Mouse (Mus musculus): Measurements from ENCODE around the gene Ppp1r12a. TPM values are rescaled to one million over a fixed set of nuclear protein-coding genes. Genes with fewer than 3 reads are reported as not detected.

Ppp1r12a gene
- total RNA-seq, 2 experiments from 2014 or later: 20.3 to 20.9 TPM

- no peak for DNase-seq
- intact Hi-C loops (cut with DNase I): loop anchor here (10.0 kb wide), 1 partner anchor 430 kb away; no protein-coding TSS in a partner anchor
These were observed 123.0 kb downstream of the Ppp1r12a start for GRCm38 (mm10) chr10:108284977-108285376.

DNA sequence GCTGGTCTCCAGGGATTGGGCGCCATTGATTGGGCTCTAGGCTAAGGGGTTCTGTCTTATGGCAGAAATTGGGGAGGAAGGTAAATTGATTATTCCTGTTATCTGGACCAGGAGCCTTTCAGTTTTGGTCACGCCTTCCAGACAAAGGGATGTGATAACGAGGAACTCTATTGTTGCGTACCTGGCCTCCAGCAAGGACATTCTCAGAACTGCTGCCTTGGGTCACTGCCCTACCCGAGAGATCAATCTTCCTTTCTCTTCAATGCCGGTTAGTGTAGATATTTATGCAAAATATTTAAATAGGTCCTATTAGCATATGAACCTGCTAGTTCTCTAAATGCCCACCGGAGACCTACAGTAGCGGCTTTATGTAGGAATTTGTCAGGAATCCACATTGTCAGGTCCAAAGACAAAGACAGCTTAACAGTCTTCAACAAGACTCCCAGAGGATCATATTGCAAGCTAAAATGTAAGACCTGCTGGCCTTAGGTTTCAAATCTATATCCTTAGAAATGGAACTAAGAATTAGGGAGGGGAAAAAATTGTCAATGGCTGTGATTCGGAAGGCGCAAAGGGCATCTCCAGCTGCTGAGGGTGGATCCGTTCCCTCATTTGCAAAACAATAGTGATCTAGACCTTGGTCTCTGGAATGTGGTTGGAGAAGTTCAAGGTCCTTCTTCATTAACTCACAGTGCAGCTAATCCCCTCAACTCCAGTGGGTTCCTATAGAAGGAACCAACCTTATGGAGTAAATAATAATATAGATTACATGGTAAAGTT, 124.9 kb downstream of the Ppp1r12a start:
- intact Hi-C loops (cut with DNase I): loop anchor here (10.0 kb wide), 1 partner anchor 432 kb away; no protein-coding TSS in a partner anchor

GRCm38 (mm10) chr10:108287438-108287801, 125.4 kb downstream of the Ppp1r12a start:
- DNase-seq: no peak
- intact Hi-C loops (cut with DNase I): loop anchor here (10.0 kb wide), 1 partner anchor 433 kb away; no protein-coding TSS in a partner anchor

More for the DNA sequence above, 124.9 kb downstream of the Ppp1r12a start:
- DNase-seq: no peak

GRCm38 (mm10) chr10:108290046-108290445, 128.1 kb downstream of the Ppp1r12a start:
- DNase-seq: no peak
- intact Hi-C loops (cut with DNase I): no loop called here

DNA sequence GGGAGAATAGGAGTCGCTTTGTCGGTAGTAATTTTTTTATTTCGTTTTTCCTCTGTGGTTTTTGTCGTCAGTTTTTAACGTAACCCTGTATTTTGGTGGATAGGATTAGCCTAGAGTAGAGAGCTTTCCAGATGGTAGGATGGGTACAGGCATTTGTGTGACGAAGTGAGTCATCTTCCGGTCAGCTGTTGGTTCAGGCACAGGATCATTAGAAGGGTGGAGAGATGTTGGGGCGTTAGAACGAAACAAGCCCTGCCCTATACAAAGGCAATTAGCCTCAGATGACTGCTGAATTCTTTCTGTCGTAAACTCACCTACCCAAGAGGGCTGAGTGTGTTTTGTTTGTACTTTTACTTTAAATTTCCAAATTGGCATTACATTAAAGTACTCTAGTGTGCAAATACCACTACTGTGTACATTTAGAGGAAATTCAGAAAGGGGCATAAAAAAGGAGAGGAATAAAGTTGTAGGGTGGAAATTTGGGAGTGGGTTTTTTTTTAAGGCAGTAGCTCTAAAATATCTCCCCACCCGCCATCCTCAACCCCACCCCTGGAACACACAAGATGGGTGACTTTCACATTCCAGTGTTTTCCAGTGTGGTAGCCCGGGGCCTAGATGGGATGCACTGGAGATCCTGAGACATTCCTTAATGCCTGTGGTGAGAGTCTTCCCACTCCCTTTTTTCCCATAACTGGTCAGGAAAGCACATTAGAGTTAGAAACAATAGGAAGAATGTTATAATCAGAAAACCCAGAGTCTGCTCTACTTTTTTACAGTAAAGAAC, 129.9 kb downstream of the Ppp1r12a start:
- DNase-seq: no peak
- intact Hi-C loops (cut with DNase I): no loop called here

- intact Hi-C loops (cut with DNase I): no loop called here
- DNase-seq: no peak
These were observed 130.7 kb downstream of the Ppp1r12a start for GRCm38 (mm10) chr10:108292651-108293050.

DNA sequence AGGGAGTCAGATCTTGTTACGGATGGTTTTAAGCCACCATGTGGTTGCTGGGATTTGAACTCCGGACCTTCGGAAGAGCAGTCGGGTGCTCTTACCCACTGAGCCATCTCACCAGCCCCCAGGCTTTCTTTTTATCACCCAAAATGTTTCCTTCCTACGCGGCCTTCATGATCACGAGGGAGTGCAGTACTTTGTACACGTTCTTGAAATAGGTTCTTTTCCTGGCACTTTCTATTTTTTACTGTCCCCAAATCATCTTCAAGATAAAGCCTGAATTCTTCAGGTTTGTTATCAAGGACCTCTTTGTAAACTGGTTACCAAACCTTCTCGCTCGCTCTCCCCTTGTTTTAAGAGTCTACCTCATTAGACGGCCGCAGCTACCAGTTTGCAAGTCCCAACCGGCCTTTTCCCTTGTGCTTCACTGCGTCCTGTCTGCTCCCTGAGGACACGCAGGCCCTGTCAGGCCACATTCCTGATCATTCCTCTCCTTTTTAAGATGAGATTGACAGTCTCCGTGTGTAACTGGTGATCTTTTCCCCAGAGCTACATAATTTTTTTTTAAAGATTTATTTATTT, 131.7 kb downstream of the Ppp1r12a start:
- intact Hi-C loops (cut with DNase I): no loop called here
- no peak for DNase-seq

DNA sequence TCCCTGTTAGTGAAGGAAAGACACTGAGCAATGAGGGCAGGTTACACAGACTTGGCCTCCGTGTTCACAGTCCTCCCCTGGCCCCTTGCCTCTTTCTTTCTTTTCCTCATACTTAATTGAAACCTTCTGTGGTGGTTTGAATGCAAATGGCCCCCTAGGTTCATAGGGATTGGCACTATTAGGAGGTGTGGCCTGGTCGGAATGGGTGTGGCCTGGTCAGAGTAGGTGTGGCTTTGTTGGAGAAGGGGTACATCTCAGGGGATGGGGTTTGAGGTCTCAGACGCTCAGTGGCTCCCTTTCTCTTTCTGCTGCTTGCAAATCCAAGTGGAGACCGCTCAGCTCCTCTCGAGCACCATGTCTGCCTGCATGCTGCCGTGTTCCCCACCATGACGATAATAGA, 132.8 kb downstream of the Ppp1r12a start:
- no peak for DNase-seq
- intact Hi-C loops (cut with DNase I): no loop called here

DNA sequence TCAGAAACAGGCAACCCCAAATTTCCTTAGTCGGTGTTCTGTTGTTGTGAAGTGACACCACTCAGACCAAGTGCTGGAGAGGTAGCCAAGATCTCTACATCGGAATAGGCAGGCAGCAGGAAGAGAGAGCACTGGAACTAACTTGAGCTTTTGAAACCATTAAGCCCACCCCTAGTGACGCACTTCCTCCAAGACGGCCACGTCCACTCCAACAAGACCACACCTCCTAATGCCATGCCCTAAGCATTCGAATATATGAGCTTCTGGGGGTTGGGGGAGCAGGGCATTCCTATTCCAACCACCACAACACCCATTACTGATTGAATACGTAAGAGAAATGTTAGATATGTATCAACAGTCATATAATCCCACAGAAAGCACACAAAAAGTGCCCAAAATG, 134.5 kb downstream of the Ppp1r12a start:
- DNase-seq: no peak
- intact Hi-C loops (cut with DNase I): no loop called here

GRCm38 (mm10) chr10:108298261-108298660, 136.3 kb downstream of the Ppp1r12a start:
- no peak for DNase-seq
- intact Hi-C loops (cut with DNase I): no loop called here

DNA sequence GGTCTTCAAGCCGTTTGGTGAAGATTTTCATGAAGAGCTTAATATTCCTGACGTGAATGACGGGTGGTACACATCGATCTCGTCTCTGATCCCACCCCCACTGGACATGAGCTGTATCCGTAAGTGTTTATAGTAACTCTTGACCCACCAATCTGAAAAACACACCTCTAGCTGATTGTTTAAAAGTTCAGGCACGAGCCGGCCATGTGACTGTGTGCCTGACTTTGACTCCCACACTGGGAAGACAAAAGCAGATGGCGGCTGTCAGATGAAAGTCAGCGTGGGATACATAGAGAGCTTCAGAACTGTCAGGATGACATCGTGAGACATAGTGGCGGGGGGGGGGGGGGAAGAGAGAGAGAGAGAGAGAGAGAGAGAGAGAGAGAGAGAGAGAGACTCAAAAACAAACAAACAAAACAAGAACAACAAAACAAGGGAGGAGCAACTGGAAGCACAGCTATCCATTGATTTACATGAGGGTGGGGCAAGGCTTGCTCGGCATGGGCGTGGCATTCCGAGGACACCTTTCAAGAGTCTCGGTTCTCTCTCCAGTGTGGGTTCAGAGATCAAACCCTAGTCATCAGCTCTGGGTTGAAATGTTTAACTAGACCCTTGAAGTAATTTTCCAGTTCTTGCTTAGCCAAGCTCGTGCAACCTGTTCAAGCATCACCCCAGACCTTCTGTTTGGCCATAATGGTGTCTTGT, 137.0 kb downstream of the Ppp1r12a start:
- intact Hi-C loops (cut with DNase I): no loop called here

DNA sequence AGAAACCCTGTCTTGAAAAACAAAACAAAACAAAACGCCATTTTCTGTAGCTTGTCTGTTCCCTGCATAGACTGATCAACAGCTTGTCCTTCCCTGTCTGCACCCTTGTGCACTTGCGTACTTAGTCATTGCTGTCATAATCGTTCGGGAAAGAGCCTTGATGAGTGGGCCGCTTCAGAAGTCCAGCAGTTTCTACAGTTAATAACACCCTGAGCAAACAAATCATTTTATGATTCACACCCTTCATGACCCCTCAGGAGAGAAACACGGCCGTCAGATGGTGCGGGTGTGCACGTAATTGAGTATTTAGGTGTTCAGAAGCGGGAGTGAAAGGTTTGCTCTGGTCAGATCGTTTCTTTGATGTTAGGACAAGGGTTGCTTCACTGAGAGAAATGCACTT, 137.8 kb downstream of the Ppp1r12a start:
- DNase-seq: no peak
- intact Hi-C loops (cut with DNase I): loop anchor here (2.0 to 5.0 kb wide), 2 partner anchors 147 to 237 kb away; no protein-coding TSS in a partner anchor

More for the DNA sequence above, 137.0 kb downstream of the Ppp1r12a start:
- no peak for DNase-seq

DNA sequence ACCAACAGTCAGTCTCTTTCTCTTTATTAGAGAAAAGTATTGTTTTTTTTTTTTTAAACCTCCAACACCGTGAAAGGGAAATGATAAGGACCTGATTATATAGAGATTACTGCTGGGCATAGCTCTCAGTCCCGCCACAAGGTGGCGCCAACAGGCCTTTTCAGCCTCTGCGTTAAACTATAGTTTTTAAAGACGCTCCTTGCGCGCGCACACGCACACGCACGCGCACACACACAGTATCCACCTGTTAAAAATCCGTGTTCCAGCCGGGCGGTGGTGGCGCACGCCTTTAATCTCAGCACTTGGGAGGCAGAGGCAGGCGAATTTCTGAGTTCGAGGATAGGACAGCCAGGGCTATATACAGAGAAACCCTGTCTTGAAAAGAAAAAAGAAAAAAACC, 138.8 kb downstream of the Ppp1r12a start:
- intact Hi-C loops (cut with DNase I): loop anchor here (2.0 to 5.0 kb wide), 2 partner anchors 146 to 236 kb away; no protein-coding TSS in a partner anchor
- DNase-seq: peak; percentile 49 to 63

- intact Hi-C loops (cut with DNase I): no loop called here
- no peak for DNase-seq
These were observed 145.8 kb downstream of the Ppp1r12a start for GRCm38 (mm10) chr10:108307772-108308171.

GRCm38 (mm10) chr10:108310195-108310594, 148.2 kb downstream of the Ppp1r12a start:
- no peak for DNase-seq
- intact Hi-C loops (cut with DNase I): no loop called here

DNA sequence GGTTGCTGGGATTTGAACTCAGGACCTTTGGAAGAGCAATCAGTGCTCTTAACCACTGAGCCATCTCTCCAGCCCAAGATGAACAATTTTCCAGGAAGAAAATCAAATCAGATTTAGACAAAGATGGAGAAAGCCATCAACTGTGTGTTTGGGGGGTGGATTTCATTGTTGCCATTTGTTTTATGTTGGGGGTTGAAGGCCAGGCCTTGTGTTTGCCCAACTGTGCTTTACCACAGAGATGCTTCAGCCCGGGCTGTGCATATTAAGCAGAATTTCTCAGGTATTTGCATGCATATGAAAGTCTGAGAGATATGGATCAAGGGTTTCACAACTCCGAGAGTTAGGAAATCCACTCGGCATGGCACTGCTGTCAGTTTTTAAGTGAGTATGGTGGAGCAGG, 149.4 kb downstream of the Ppp1r12a start:
- DNase-seq: no peak
- intact Hi-C loops (cut with DNase I): no loop called here

GRCm38 (mm10) chr10:108313845-108314244, 151.9 kb downstream of the Ppp1r12a start:
- no peak for DNase-seq

GRCm38 (mm10) chr10:108314396-108314795, 152.4 kb downstream of the Ppp1r12a start:
- intact Hi-C loops (cut with DNase I): no loop called here

More at GRCm38 (mm10) chr10:108313845-108314244, 151.9 kb downstream of the Ppp1r12a start:
- intact Hi-C loops (cut with DNase I): no loop called here

GRCm38 (mm10) chr10:108315236-108315635, 153.2 kb downstream of the Ppp1r12a start:
- intact Hi-C loops (cut with DNase I): no loop called here
- DNase-seq: no peak

More at GRCm38 (mm10) chr10:108314396-108314795, 152.4 kb downstream of the Ppp1r12a start:
- no peak for DNase-seq

DNA sequence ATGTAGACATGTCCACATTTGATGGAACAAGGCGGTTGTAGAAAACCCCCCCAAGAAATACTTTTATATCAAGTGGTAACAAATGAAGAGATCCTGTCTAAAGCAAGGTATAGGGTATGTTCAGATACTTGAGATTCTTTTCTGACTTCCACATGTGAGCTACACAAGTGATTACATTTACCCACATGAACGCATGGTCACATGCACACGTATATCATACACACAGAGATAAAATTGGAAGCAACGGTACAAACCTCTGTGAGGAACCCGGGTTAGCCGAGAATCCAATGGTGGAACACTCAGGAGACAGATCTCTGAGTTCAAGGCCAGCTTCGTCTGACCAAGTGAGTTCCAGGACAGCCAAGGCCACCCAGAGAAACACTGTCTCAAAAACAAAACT, 166.4 kb downstream of the Ppp1r12a start:
- no peak for DNase-seq
- intact Hi-C loops (cut with DNase I): no loop called here
